Mouse (Mus musculus) midbrain, embryonic 10.5 days (tissue): ENCODE data around the gene Olfr1535. TPM values are rescaled to one million over a fixed set of nuclear protein-coding genes. Genes with fewer than 3 reads are reported as not detected.

Experiments
- DNase-seq: peaks from one replicate; pipeline ENCODE4 v3.0.0-alpha.2; 2017; ENCODE audit warnings: low spot score
- H3K27ac ChIP-seq: fragments of 300-500 bp; sonication (generic); replicated peaks from 2 replicates; pipeline ENCODE4 v1.5.1; 2016; ENCODE audit warnings: mild to moderate bottlenecking
- H3K27me3 ChIP-seq: fragments of 300-500 bp; sonication (generic); 2 replicates; pipeline ENCODE4 v1.6.1; 2016; ENCODE audit warnings: low read depth, mild to moderate bottlenecking; ENCODE audit not compliant: poor library complexity, severe bottlenecking
- H3K36me3 ChIP-seq: fragments of 300-500 bp; sonication (generic); 2 replicates; pipeline ENCODE4 v1.6.1; 2016; ENCODE audit warnings: mild to moderate bottlenecking, moderate library complexity
- H3K4me1 ChIP-seq: fragments of 300-500 bp; sonication (generic); 2 replicates; pipeline ENCODE4 v1.6.1; 2016
- H3K4me3 ChIP-seq: fragments of 300-500 bp; sonication (generic); 2 replicates; pipeline ENCODE4 v1.5.1; 2016; ENCODE audit warnings: mild to moderate bottlenecking, moderate library complexity
- H3K9me3 ChIP-seq: fragments of 300-500 bp; sonication (generic); replicated peaks from 2 replicates; pipeline ENCODE4 v1.6.1; 2016; ENCODE audit warnings: mild to moderate bottlenecking
- WGBS: fragments of 180-500 bp; shearing (Covaris S2); methylation state at CpG from one replicate; pipeline ENCODE4 v1.1.7; 2016; 5-methylcytosine and 5-hydroxymethylcytosine counted together
- polyA plus RNA-seq: library from polyadenylated mRNA; unstranded; fragments of >200 nt; fragmentation: Nextera tagmentation; extraction: Ambion mirVana; gene quantifications from 2 replicates; pipeline ENCODE4 v1.2.1, GENCODE M21; 2016

Olfr1535 gene
- polyA plus RNA-seq = not detected in 2 replicates

GRCm38 (mm10) chr13:21559793-21560192 is at the start of gene Olfr1535:
Gene Olfr1535, minus strand, starts transcription at chr13:21559893.
- Histone ChIP-seq H3K27ac (no peak within 1 kb of the TSS), H3K4me1 (no peaks in the 10 kb centered on the region), H3K4me3 (no peak within 1 kb of the TSS), H3K9me3 (no peaks in the 10 kb centered on the region), H3K36me3 (no peaks in the 10 kb centered on the region), H3K27me3 (no peaks in the 10 kb centered on the region)
- 55% methylated on average over 1 of the region's 1 CpGs for WGBS
- DNase-seq = no peak

- Histone ChIP-seq H3K9me3 (peaks cover 6% of the 10 kb centered on the region; the same call in 1 of the 2 replicates), H3K4me3 (no peak overlapping the region), H3K4me1 (no peaks in the 10 kb centered on the region), H3K27me3 (no peaks in the 10 kb centered on the region), H3K36me3 (no peaks in the 10 kb centered on the region), H3K27ac (no peak overlapping the region)
- no peak for DNase-seq
- WGBS = 67% methylated on average over 2 of the region's 2 CpGs
Observed at GRCm38 (mm10) chr13:21591618-21592017, 31.9 kb upstream of the Olfr1535 start.

- 83% methylated on average over 2 of the region's 2 CpGs for WGBS
Observed at GRCm38 (mm10) chr13:21581659-21582058, 22.0 kb upstream of the Olfr1535 start, which contains the start of gene Olfr1364. Gene Olfr1364, minus strand, starts transcription at chr13:21581759.

GRCm38 (mm10) chr13:21550416-21551110 is 9.1 kb downstream of the Olfr1535 start:
- H3K4me1 ChIP-seq = no peaks in the 10 kb centered on the region
- no peak overlapping the region for H3K4me3 ChIP-seq
- WGBS = 69% methylated on average over 3 of the region's 3 CpGs
- H3K27ac ChIP-seq = no peak overlapping the region
- no peaks in the 10 kb centered on the region for H3K27me3 ChIP-seq
- no peaks in the 10 kb centered on the region for H3K36me3 ChIP-seq
- no peak for DNase-seq
- H3K9me3 ChIP-seq = no peaks in the 10 kb centered on the region

More at GRCm38 (mm10) chr13:21581659-21582058, 22.0 kb upstream of the Olfr1535 start, which contains the start of gene Olfr1364:
- Histone ChIP-seq H3K27ac (no peak within 1 kb of the TSS), H3K4me1 (no peaks in the 10 kb centered on the region), H3K36me3 (no peaks in the 10 kb centered on the region), H3K27me3 (no peaks in the 10 kb centered on the region), H3K4me3 (no peak within 1 kb of the TSS), H3K9me3 (no peaks in the 10 kb centered on the region)
- DNase-seq = no peak

- DNase-seq = no peak
Observed at GRCm38 (mm10) chr13:21549487-21549886, 10.2 kb downstream of the Olfr1535 start.

GRCm38 (mm10) chr13:21542708-21543107 is 17.0 kb downstream of the Olfr1535 start, which contains the start of gene Olfr1366:
Gene Olfr1366, minus strand, starts transcription at chr13:21542808.
- H3K4me3 ChIP-seq = no peak within 1 kb of the TSS
- 76% methylated on average over 1 of the region's 1 CpGs for WGBS
- H3K4me1 ChIP-seq = no peaks in the 10 kb centered on the region
- H3K9me3 ChIP-seq = no peaks in the 10 kb centered on the region
- H3K36me3 ChIP-seq = no peaks in the 10 kb centered on the region
- no peak within 1 kb of the TSS for H3K27ac ChIP-seq
- DNase-seq = no peak
- H3K27me3 ChIP-seq = no peaks in the 10 kb centered on the region

More at GRCm38 (mm10) chr13:21549487-21549886, 10.2 kb downstream of the Olfr1535 start:
- WGBS = 90% methylated on average over 3 of the region's 3 CpGs
- H3K9me3 ChIP-seq = no peaks in the 10 kb centered on the region
- H3K36me3 ChIP-seq = no peaks in the 10 kb centered on the region
- no peaks in the 10 kb centered on the region for H3K27me3 ChIP-seq
- H3K4me1 ChIP-seq = no peaks in the 10 kb centered on the region
- no peak overlapping the region for H3K27ac ChIP-seq
- no peak overlapping the region for H3K4me3 ChIP-seq

- Histone ChIP-seq H3K4me1 (peaks cover 13% of the 10 kb centered on the region), H3K9me3 (no peaks in the 10 kb centered on the region), H3K4me3 (peak within 1 kb of the TSS; percentile 94), H3K27ac (peak within 1 kb of the TSS; percentile 99), H3K27me3 (no peaks in the 10 kb centered on the region), H3K36me3 (peaks cover 13% of the 10 kb centered on the region)
- WGBS = under 1% methylated on average over 39 of the region's 39 CpGs
- peak; percentile 91 for DNase-seq
Observed at GRCm38 (mm10) chr13:21530781-21531201, 28.9 kb downstream of the Olfr1535 start, which contains the start of gene Zkscan8. Gene Zkscan8, minus strand, starts transcription at chr13:21531120.

GRCm38 (mm10) chr13:21530136-21530535 is 29.6 kb downstream of the Olfr1535 start:
- DNase-seq = no peak
- 58% methylated on average over 7 of the region's 7 CpGs for WGBS
- Histone ChIP-seq H3K27ac (peak overlapping the region; percentile 99; the same call in 1 of the 2 replicates), H3K4me1 (peaks cover 13% of the 10 kb centered on the region), H3K27me3 (no peaks in the 10 kb centered on the region), H3K36me3 (peaks cover 19% of the 10 kb centered on the region), H3K4me3 (peak overlapping the region; percentile 94), H3K9me3 (no peaks in the 10 kb centered on the region)

- whole genome bisulfite sequencing = 0% methylated on average over 21 of the region's 21 CpGs
- H3K27ac ChIP-seq = peak overlapping the region; percentile 93
- no peaks in the 10 kb centered on the region for H3K9me3 ChIP-seq
- H3K4me3 ChIP-seq = peak overlapping the region; percentile 75
- H3K4me1 ChIP-seq = peaks cover 10% of the 10 kb centered on the region
- no peaks in the 10 kb centered on the region for H3K36me3 ChIP-seq
- no peaks in the 10 kb centered on the region for H3K27me3 ChIP-seq
- peak; percentile 86 for DNase-seq
Observed at GRCm38 (mm10) chr13:21506221-21506649, 53.5 kb downstream of the Olfr1535 start.

Other genes with a start within 250 kb of the Olfr1535 start
- 0.09 TPM in 1 of 2 replicates, not detected in the other for gene Gpx6, start 247.8 kb downstream of the Olfr1535 start, polyA plus RNA-seq
- gene Olfr1367, start 213.0 kb downstream of the Olfr1535 start, polyA plus RNA-seq = not detected in 2 replicates
- gene Zscan12, start 197.1 kb downstream of the Olfr1535 start, polyA plus RNA-seq = 20.4 and 21.9 TPM in 2 replicates
- 87.1 and 91.1 TPM in 2 replicates for gene Zkscan3, start 157.1 kb downstream of the Olfr1535 start, polyA plus RNA-seq
- 5.1 TPM in 2 replicates for gene Pgbd1, start 118.8 kb downstream of the Olfr1535 start, polyA plus RNA-seq
- gene Zscan26, start 106.2 kb downstream of the Olfr1535 start, polyA plus RNA-seq = 24.2 and 25.6 TPM in 2 replicates
- gene Nkapl, start 91.4 kb downstream of the Olfr1535 start, polyA plus RNA-seq = 1.7 and 2.3 TPM in 2 replicates
- 5.0 and 5.3 TPM in 2 replicates for gene Zkscan4, start 81.0 kb downstream of the Olfr1535 start, polyA plus RNA-seq
- gene Gm10065, start 80.5 kb downstream of the Olfr1535 start, polyA plus RNA-seq = not detected in 2 replicates
- gene AK157302, start 64.7 kb downstream of the Olfr1535 start, polyA plus RNA-seq = 0.42 and 0.56 TPM in 2 replicates
- 4.6 and 5.1 TPM in 2 replicates for gene Gm11273, start 58.5 kb downstream of the Olfr1535 start, polyA plus RNA-seq
- gene Zkscan8, start 28.8 kb downstream of the Olfr1535 start, polyA plus RNA-seq = 5.3 and 7.1 TPM in 2 replicates
- gene Olfr1366, start 17.1 kb downstream of the Olfr1535 start, polyA plus RNA-seq = 0.11 and 0.15 TPM in 2 replicates
- not detected in 2 replicates for gene Olfr1364, start 21.9 kb upstream of the Olfr1535 start, polyA plus RNA-seq
- gene Olfr1362, start 54.1 kb upstream of the Olfr1535 start, polyA plus RNA-seq = not detected in 2 replicates
- gene Olfr11, start 82.6 kb upstream of the Olfr1535 start, polyA plus RNA-seq = not detected in 2 replicates
- gene Olfr1361, start 103.5 kb upstream of the Olfr1535 start, polyA plus RNA-seq = not detected in 2 replicates
- gene Olfr1360, start 117.5 kb upstream of the Olfr1535 start, polyA plus RNA-seq = not detected in 2 replicates
- gene Olfr1359, start 138.2 kb upstream of the Olfr1535 start, polyA plus RNA-seq = not detected in 2 replicates
- gene Hist1h2bl, start 156.2 kb upstream of the Olfr1535 start, polyA plus RNA-seq = 1.4 and 3.4 TPM in 2 replicates
- 12.2 and 21.8 TPM in 2 replicates for gene Hist1h2ai, start 156.5 kb upstream of the Olfr1535 start, polyA plus RNA-seq
- gene Hist1h3h, start 157.8 kb upstream of the Olfr1535 start, polyA plus RNA-seq = 8.9 and 11.3 TPM in 2 replicates
- 5.2 and 7.5 TPM in 2 replicates for gene Hist1h2bm, start 162.2 kb upstream of the Olfr1535 start, polyA plus RNA-seq
- gene Hist1h4j, start 175.2 kb upstream of the Olfr1535 start, polyA plus RNA-seq = 1.0 and 1.2 TPM in 2 replicates
- gene Hist1h4k, start 190.6 kb upstream of the Olfr1535 start, polyA plus RNA-seq = 1.7 and 6.4 TPM in 2 replicates
- 16.8 and 19.9 TPM in 2 replicates for gene Hist1h2ak, start 193.9 kb upstream of the Olfr1535 start, polyA plus RNA-seq
- gene Hist1h2bn, start 194.2 kb upstream of the Olfr1535 start, polyA plus RNA-seq = 0.55 and 2.6 TPM in 2 replicates
- gene Hist1h1b, start 220.7 kb upstream of the Olfr1535 start, polyA plus RNA-seq = 31.5 and 37.7 TPM in 2 replicates
- 114 and 126 TPM in 2 replicates for gene Hist1h3i, start 223.5 kb upstream of the Olfr1535 start, polyA plus RNA-seq
- gene Hist1h2an, start 227.3 kb upstream of the Olfr1535 start, polyA plus RNA-seq = 11.7 and 15.4 TPM in 2 replicates
- gene Hist1h2bp, start 227.6 kb upstream of the Olfr1535 start, polyA plus RNA-seq = 3.9 and 4.2 TPM in 2 replicates